Mouse (Mus musculus) thymus, adult 2 months (tissue): Measurements from ENCODE around the gene Trio. TPM values are rescaled to one million over a fixed set of nuclear protein-coding genes. Genes with fewer than 3 reads are reported as not detected.
A peak's percentile ranks its signal among the peaks of the same experiment; 100 is the strongest.

Experiments
- DNase-seq: peaks from one replicate; pipeline ENCODE4 v3.0.0; 2021
- H3K27ac ChIP-seq: fragments of 200-500 bp; 2 replicates; pipeline ENCODE4 v1.5.1; 2012; ENCODE audit warnings: low read length, control low read depth; ENCODE audit not compliant: control insufficient read depth, insufficient read depth
- H3K27me3 ChIP-seq: fragments of 200-500 bp; 2 replicates; pipeline ENCODE4 v1.6.1; 2012; ENCODE audit warnings: mild to moderate bottlenecking, low read length, moderate library complexity, mixed read lengths; ENCODE audit not compliant: control insufficient read depth, insufficient read depth
- H3K36me3 ChIP-seq: fragments of 200-500 bp; 2 replicates; pipeline ENCODE4 v1.6.1; 2012; ENCODE audit warnings: mild to moderate bottlenecking, low read length, moderate library complexity; ENCODE audit not compliant: control insufficient read depth, insufficient read depth
- H3K4me1 ChIP-seq: fragments of 200-500 bp; replicated peaks from 2 replicates; pipeline ENCODE4 v1.6.1; 2012; ENCODE audit warnings: low read length; ENCODE audit not compliant: control insufficient read depth, insufficient read depth
- H3K4me3 ChIP-seq: fragments of 200-500 bp; 2 replicates; pipeline ENCODE4 v1.5.1; 2012; ENCODE audit warnings: mild to moderate bottlenecking, low read length, control low read depth, moderate library complexity; ENCODE audit not compliant: control insufficient read depth, insufficient read depth
- CTCF ChIP-seq: fragments of 200-500 bp; IDR thresholded peaks from 2 replicates; pipeline ENCODE4 v1.5.1; 2012; ENCODE audit warnings: mild to moderate bottlenecking, control low read depth, low read length, moderate library complexity, borderline replicate concordance; ENCODE audit not compliant: control insufficient read depth, poor library complexity, insufficient read depth; ENCODE audit errors: extremely low read depth
- POLR2A ChIP-seq: fragments of 200-500 bp; IDR thresholded peaks from 2 replicates; pipeline ENCODE4 v1.6.1; 2012; ENCODE audit warnings: mild to moderate bottlenecking, low read length, control low read depth, moderate library complexity; ENCODE audit not compliant: control insufficient read depth, poor library complexity, insufficient read depth; ENCODE audit errors: extremely low read depth
- WGBS: fragments of 180-500 bp; shearing (Covaris S2); methylation state at CpG from one replicate; pipeline ENCODE4 v1.1.7; 2018; 5-methylcytosine and 5-hydroxymethylcytosine counted together
- polyA plus RNA-seq: library from polyadenylated mRNA; depleted of rRNA; stranded (reverse); fragments of >200 nt; gene quantifications from 2 replicates; pipeline ENCODE4 v1.2.3, GENCODE M21; 2012

Trio gene
- polyA plus RNA-seq, 1 experiment: 24.9 TPM

GRCm38 (mm10) chr15:27859590-27859989, 166.1 kb downstream of the Trio start:
- peaks cover 21% of the 10 kb centered on the region for H3K4me1 ChIP-seq
- H3K27me3 ChIP-seq: no peaks in the 10 kb centered on the region; the same call in 1 of the 2 replicates
- no peak overlapping the region for H3K27ac ChIP-seq
- no peak for TF ChIP-seq CTCF
- TF ChIP-seq POLR2A: no peak
- WGBS: 94% methylated on average over 1 of the region's 1 CpGs
- H3K4me3 ChIP-seq: no peak overlapping the region
- H3K36me3 ChIP-seq: no peaks in the 10 kb centered on the region
- peak; percentile 30 for DNase-seq

- DNase-seq: no peak
- Histone ChIP-seq H3K4me1 (peaks cover 21% of the 10 kb centered on the region), H3K27ac (no peak overlapping the region), H3K36me3 (no peaks in the 10 kb centered on the region), H3K27me3 (no peaks in the 10 kb centered on the region; the same call in 1 of the 2 replicates), H3K4me3 (no peak overlapping the region)
- TF ChIP-seq POLR2A (no peak), CTCF (no peak)
- WGBS: 35% methylated on average over 6 of the region's 6 CpGs
Observed at GRCm38 (mm10) chr15:27859115-27859514, 166.5 kb downstream of the Trio start.

DNA sequence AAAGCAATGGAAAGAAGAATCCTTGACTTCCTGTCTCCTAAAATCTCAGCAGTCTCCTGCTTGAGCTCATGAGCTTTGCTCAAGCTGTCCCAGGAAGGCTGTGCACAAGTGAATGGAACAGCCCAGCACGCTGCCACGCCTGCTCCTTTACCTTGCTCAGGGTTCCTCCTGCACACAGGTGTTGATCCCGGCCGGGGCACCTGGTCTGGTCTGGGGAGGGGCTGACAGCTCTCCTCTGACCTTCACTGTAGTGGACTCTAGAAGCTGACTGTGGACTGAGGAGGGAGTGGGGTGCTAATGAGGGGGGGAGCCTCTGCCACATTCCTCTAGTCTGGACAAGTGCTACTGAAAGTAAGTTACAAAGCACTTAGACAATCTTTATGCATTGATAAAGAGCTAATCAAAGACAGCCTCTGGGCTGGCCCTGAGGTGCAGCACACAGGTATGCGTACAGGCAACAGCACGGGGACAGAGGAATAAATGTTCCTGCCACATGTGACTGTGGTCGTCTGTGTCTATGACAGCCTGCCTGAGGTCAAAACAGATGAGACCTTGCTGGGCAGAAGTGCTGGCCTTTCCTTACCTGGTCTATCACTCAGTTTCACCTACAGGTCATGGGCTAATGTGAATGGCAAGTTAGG, 167.3 kb downstream of the Trio start:
- no peaks in the 10 kb centered on the region for H3K36me3 ChIP-seq
- 96% methylated on average over 7 of the region's 7 CpGs for whole genome bisulfite sequencing
- DNase-seq: no peak

DNA sequence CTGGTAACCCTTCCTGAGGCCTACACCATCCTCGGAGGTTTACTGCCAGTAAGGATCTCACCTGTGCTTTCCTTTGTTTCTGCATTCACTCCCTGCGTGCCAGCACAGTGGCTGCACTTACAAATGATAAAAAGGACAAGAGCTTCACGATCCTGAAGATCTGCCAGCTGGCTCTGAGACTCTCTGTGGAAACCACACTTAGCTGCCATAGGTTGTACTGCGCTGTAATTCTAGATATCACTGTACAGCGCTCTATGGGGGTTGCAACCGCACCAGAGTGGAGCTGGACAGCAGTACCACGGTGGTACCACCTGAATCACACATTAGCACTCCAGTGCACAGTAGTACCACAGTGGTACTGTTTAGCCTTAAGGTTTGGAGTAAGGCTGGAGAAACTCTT, 168.4 kb downstream of the Trio start:
- H3K27me3 ChIP-seq: no peaks in the 10 kb centered on the region; the same call in 1 of the 2 replicates
- no peak overlapping the region for H3K27ac ChIP-seq
- H3K36me3 ChIP-seq: no peaks in the 10 kb centered on the region
- no peak overlapping the region for H3K4me3 ChIP-seq
- TF ChIP-seq CTCF (no peak), POLR2A (no peak)
- DNase-seq: no peak
- peaks cover 21% of the 10 kb centered on the region for H3K4me1 ChIP-seq
- 86% methylated on average over 7 of the region's 7 CpGs for WGBS

More for the DNA sequence above, 167.3 kb downstream of the Trio start:
- H3K4me3 ChIP-seq: no peak overlapping the region
- peaks cover 21% of the 10 kb centered on the region for H3K4me1 ChIP-seq
- no peak for TF ChIP-seq POLR2A
- no peak for TF ChIP-seq CTCF
- no peaks in the 10 kb centered on the region; the same call in 1 of the 2 replicates for H3K27me3 ChIP-seq
- H3K27ac ChIP-seq: no peak overlapping the region

DNA sequence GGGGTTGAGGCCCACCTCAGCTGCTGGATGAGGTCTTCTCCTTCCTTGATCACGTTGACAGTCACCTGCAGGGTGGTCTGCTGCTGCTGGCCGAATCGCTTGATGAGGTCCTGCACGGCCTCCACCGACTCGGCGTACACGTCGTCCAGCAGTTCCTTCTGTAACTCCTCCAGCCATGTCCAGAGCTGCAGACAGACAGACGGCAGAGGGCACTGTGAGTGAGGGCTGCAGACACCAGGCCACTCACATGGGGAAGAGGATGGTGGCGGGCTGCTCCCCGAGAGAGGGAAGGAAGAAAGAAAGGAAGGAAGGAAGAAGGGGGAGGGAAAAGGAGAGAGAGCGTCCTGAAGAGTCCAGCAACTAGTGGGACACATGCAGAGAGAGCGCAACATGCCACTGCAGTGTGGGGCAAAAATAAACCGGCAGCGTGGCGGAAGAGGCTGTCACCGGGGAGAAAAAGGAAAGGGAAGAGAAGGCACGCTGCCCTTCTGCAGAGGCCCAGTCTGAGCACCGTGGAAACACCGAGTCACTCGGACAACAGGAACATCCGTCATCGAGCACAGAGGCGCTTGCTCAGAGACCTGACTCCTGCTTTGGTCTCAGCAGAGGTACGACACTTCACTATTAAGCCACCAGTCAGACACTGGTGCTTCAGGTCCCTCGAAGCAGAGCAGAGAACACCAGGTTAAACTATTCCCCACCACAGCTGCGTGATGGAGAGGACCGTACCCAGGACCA, 169.4 kb downstream of the Trio start:
- WGBS: 14% methylated on average over 29 of the region's 29 CpGs
- H3K27ac ChIP-seq: no peak overlapping the region
- peaks cover 21% of the 10 kb centered on the region for H3K4me1 ChIP-seq
- H3K27me3 ChIP-seq: no peaks in the 10 kb centered on the region
- peak overlapping the region; percentile 44 for H3K4me3 ChIP-seq
- TF ChIP-seq CTCF: peak; percentile 37; the same call in 1 of the 2 replicates
- TF ChIP-seq POLR2A: no peak
- H3K36me3 ChIP-seq: no peaks in the 10 kb centered on the region
- peak; percentile 25 for DNase-seq

DNA sequence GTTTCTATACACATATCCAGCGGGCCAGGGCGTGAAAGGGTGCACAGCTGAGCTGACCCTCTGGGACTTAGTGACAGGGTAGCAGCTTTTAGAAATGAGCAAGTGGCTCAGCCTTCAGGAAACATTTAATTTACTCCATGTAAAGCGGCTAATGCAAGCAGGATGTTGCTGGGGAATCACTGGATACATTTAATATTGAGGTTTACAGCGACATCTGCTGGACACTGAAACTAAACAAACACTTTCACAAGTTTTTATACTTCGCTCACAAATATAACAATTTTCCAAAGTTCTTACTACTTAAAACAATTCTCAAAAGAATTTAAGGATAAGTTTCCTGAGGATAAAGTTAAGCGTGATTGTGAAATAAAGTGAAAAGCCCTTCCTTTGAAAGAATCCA, 174.3 kb downstream of the Trio start:
- H3K27ac ChIP-seq: no peak overlapping the region
- 85% methylated on average over 6 of the region's 6 CpGs for WGBS
- H3K4me3 ChIP-seq: no peak overlapping the region
- no peak for DNase-seq
- no peaks in the 10 kb centered on the region for H3K36me3 ChIP-seq
- no peak for TF ChIP-seq POLR2A
- H3K4me1 ChIP-seq: peaks cover 6% of the 10 kb centered on the region
- no peaks in the 10 kb centered on the region for H3K27me3 ChIP-seq
